Mouse (Mus musculus): ENCODE measurements around the gene Kazald1.

The Kazald1 gene

GRCm38 (mm10) chr19:45048644-45049365 lies 26.2 kb upstream of the Kazald1 start:
- no peak for DNase-seq

GRCm38 (mm10) chr19:45049523-45049922 lies 25.5 kb upstream of the Kazald1 start:
- no peak for DNase-seq

- DNase-seq, result no peak
Measured at GRCm38 (mm10) chr19:45053451-45053850, 21.6 kb upstream of the Kazald1 start.

GRCm38 (mm10) chr19:45054892-45055690 lies 19.9 kb upstream of the Kazald1 start:
- no peak for DNase-seq

GRCm38 (mm10) chr19:45056364-45056763 lies 18.7 kb upstream of the Kazald1 start:
- DNase-seq, result peak; percentile 69

- no peak for DNase-seq
Measured at GRCm38 (mm10) chr19:45056908-45057698, 17.9 kb upstream of the Kazald1 start.

GRCm38 (mm10) chr19:45057724-45058112 lies 17.3 kb upstream of the Kazald1 start:
- DNase-seq, result no peak

GRCm38 (mm10) chr19:45058113-45058839 lies 16.8 kb upstream of the Kazald1 start:
- peak; percentile 96 for DNase-seq

- DNase-seq, result no peak
Measured at GRCm38 (mm10) chr19:45058841-45059240, 16.2 kb upstream of the Kazald1 start.

- no peak for DNase-seq
Measured at GRCm38 (mm10) chr19:45063565-45064292, 11.3 kb upstream of the Kazald1 start.

GRCm38 (mm10) chr19:45065226-45065625 lies 9.8 kb upstream of the Kazald1 start:
- DNase-seq, result no peak

GRCm38 (mm10) chr19:45067170-45067569 lies 7.9 kb upstream of the Kazald1 start:
- DNase-seq, result no peak

- DNase-seq, result no peak
Measured at GRCm38 (mm10) chr19:45067758-45068510, 7.1 kb upstream of the Kazald1 start.

- DNase-seq, result peak; percentile 83
Measured at GRCm38 (mm10) chr19:45073871-45074542, 1.0 kb upstream of the Kazald1 start.

- DNase-seq, result peak; percentile 70
Measured at GRCm38 (mm10) chr19:45075323-45076035, 438 bp downstream of the Kazald1 start.

- no peak for DNase-seq
Measured at GRCm38 (mm10) chr19:45076036-45076575, 1.1 kb downstream of the Kazald1 start.

GRCm38 (mm10) chr19:45076586-45077510 lies 1.8 kb downstream of the Kazald1 start:
- peak; percentile 79 for DNase-seq
